Mouse (Mus musculus) embryo, embryonic 10.5 days (tissue): ENCODE results near the gene Gm21773.
"Not testable (repeated sequence)": the region's sequence is repeated elsewhere in the genome, so short reads cannot be mapped to it uniquely, and the experiment has no call there.

Experiments used
- DNase-seq: peaks from one replicate; pipeline ENCODE4 v3.0.0-alpha.2; 2015; ENCODE audit warnings: low spot score

Gene Gm21773

DNA sequence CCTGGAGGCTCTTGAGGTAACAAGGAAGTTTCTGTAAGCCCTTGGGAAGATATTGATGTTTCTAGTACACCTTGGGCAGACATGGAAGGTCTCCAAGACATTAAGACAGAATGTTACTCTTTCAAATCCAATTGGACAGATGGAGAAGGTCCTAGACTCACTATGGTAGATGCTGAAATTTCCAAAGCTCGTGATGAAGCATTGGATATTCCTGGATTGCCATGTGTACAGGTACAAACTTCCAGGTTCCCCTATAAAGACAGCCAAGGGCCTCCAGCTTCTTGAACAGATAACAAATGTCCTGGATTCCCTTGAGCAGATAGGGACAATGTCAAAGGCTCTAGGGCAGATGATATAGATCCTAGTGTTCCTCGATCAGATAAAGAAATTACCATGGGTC, at the start of gene Gm21773:
Gene Gm21773, minus strand, starts transcription at position 101 of the 400 bp plus-strand sequence.
- DNase-seq = not testable (repeated sequence)
